Mouse (Mus musculus) G1E (cell line): ENCODE measurements at regions not wholly inside any gene's neighbourhood (a gene's known extent, or its start where the extent isn't known, plus 50 kb on each side); places are given as distances from the start of the nearest gene placed in this dataset.

Experiments
- ATAC-seq: 2 replicates; pipeline ENCODE4 v1.8.0; 2016; ENCODE audit warnings: mild to moderate bottlenecking; ENCODE audit not compliant: insufficient number of reproducible peaks, poor library complexity, low FRiP score, severe bottlenecking; ENCODE audit errors: extremely low read depth
- DNase-seq: peaks from one replicate; pipeline ENCODE4 v3.0.0; 2012; ENCODE audit warnings: low spot score
- H3K27me3 ChIP-seq: 2 replicates; pipeline ENCODE4 v1.6.1; 2012; ENCODE audit warnings: mild to moderate bottlenecking, low read length, inconsistent platforms; ENCODE audit not compliant: insufficient read depth
- H3K36me3 ChIP-seq: replicated peaks from 2 replicates; pipeline ENCODE3; 2012; ENCODE audit warnings: mild to moderate bottlenecking, inconsistent platforms
- H3K4me1 ChIP-seq: 2 replicates; pipeline ENCODE4 v1.6.1; 2012; ENCODE audit warnings: low read depth, low read length, inconsistent platforms, mixed read lengths; ENCODE audit not compliant: insufficient read depth
- H3K4me3 ChIP-seq: 2 replicates; pipeline ENCODE4 v1.5.1; 2012; ENCODE audit warnings: low read depth, mild to moderate bottlenecking, inconsistent platforms, low read length, moderate library complexity, mixed read lengths
- H3K9me3 ChIP-seq: replicated peaks from 2 replicates; pipeline ENCODE4 v1.6.1; 2012; ENCODE audit warnings: inconsistent platforms
- CTCF ChIP-seq: IDR thresholded peaks from 2 replicates; pipeline ENCODE4 v1.5.1; 2012; ENCODE audit warnings: low read depth, low read length, inconsistent platforms, mixed read lengths
- GATA1 ChIP-seq: IDR thresholded peaks from 2 replicates; pipeline ENCODE4 v1.6.1; 2012; ENCODE audit warnings: borderline replicate concordance, low read length, inconsistent platforms, mixed read lengths
- GATA2 ChIP-seq: IDR thresholded peaks from 2 replicates; pipeline ENCODE4 v1.6.1; 2012; ENCODE audit warnings: low read depth, low read length, inconsistent platforms, borderline replicate concordance
- POLR2AphosphoS5 ChIP-seq: IDR thresholded peaks from 2 replicates; pipeline ENCODE4 v1.6.1; 2012; ENCODE audit warnings: low read depth, low read length, inconsistent platforms; ENCODE audit not compliant: insufficient replicate concordance
- TAL1 ChIP-seq: conservative IDR thresholded peaks from 2 replicates; pipeline ENCODE4 v1.6.1; 2012; ENCODE audit warnings: low read depth, low read length, inconsistent platforms, mixed read lengths

DNA sequence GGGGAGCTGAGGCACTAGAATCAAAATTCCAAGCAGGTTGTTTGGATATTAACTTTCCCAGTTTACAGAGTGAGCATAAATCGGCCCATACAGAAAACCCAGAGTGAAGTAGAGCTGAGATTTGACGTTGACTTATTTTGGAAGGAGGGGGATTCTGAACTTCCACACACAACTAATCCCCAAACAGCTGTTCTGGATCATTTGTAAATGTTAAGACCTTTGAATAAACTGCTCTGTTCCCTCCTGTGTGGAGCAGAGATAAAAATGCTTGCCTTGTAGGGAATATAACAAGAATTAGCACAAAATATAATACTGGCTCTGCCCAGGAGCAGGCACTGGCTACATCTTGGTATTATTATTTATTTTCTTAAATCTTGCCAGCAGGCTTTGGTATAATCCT, 2057.0 kb downstream of the 4930444P10Rik start:
- Histone ChIP-seq H3K4me1 (no peaks in the 10 kb centered on the region), H3K9me3 (no peaks in the 10 kb centered on the region), H3K27me3 (no peaks in the 10 kb centered on the region; the same call in 1 of the 2 replicates), H3K36me3 (no peaks in the 10 kb centered on the region), H3K4me3 (no peak overlapping the region)
- DNase-seq (no peak), ATAC-seq (no peak)
- TF ChIP-seq POLR2AphosphoS5 (no peak), GATA1 (no peak), TAL1 (no peak), CTCF (no peak), GATA2 (no peak)

DNA sequence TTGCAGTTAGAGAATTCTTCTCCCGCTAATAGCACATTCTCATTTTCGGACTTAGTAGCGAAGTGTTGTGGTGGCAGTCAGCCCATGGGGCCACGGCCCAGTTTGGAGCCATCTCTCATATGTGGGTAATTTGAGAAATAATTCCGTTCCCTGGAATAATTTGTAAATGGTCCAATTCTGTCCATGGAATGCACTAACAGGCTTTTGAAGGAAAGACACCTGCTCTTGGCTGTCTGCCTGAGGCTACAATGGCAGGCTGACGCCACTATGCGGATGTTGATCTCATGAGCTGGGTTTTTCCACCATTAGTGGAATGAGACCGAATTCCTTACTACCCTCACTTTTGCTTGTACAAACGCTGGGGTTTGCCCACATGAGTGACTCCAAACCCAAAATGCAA, 2081.6 kb downstream of the 4930444P10Rik start:
- TF ChIP-seq POLR2AphosphoS5: no peak
- no peak for TF ChIP-seq GATA1
- TF ChIP-seq TAL1: no peak
- no peak for TF ChIP-seq GATA2
- no peak for TF ChIP-seq CTCF
- H3K9me3 ChIP-seq: no peaks in the 10 kb centered on the region
- no peak for DNase-seq
- H3K4me1 ChIP-seq: no peaks in the 10 kb centered on the region
- no peaks in the 10 kb centered on the region for H3K27me3 ChIP-seq
- ATAC-seq: no peak
- no peak overlapping the region for H3K4me3 ChIP-seq
- H3K36me3 ChIP-seq: no peaks in the 10 kb centered on the region

DNA sequence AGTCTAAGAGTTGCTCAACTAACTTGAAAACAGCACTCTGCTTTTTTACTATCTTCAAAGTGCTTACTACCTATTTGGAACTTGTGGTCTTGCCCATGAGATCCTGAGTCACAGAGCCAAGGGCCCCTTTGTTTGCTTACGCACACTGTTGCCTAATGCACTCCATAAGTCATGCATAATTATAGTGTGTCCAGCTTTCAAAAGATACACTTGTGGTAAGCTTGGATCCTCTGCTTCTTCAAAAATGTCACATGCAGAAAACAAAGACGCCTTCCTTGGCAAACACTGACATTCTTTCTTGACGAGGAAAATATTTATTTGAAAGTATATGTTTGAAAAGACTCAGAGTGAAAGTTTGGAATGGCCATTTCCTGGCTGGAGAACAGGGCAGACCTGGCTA, 2082.3 kb downstream of the 4930444P10Rik start:
- no peak for ATAC-seq
- Histone ChIP-seq H3K4me1 (no peaks in the 10 kb centered on the region), H3K36me3 (no peaks in the 10 kb centered on the region), H3K9me3 (no peaks in the 10 kb centered on the region), H3K27me3 (no peaks in the 10 kb centered on the region), H3K4me3 (no peak overlapping the region)
- TF ChIP-seq POLR2AphosphoS5 (no peak), TAL1 (no peak), CTCF (no peak), GATA1 (no peak), GATA2 (no peak)
- DNase-seq: no peak

DNA sequence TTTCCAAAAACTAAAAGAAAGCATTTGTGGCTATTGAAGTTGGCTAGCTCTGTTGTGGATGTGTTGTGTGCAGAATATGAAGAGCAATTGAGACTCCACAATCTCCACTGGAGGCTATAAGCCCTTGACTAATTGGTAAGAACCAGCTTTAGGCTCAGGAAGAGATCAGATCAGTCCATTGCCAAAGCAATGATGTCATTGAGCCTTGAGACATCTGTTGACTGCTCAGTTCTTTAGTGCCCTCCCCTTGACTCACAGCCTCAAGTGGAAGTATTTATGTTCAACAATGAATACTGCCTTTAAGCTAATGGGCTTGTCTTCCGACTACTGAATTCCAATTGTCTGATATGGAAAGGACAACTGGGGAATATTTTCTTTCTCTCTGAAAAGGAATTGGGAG, 2090.6 kb downstream of the 4930444P10Rik start:
- Histone ChIP-seq H3K4me1 (no peaks in the 10 kb centered on the region), H3K4me3 (no peak overlapping the region), H3K9me3 (no peaks in the 10 kb centered on the region), H3K27me3 (no peaks in the 10 kb centered on the region), H3K36me3 (no peaks in the 10 kb centered on the region)
- ATAC-seq (no peak), DNase-seq (no peak)
- TF ChIP-seq TAL1 (no peak), GATA2 (no peak), GATA1 (no peak), CTCF (no peak), POLR2AphosphoS5 (no peak)

DNA sequence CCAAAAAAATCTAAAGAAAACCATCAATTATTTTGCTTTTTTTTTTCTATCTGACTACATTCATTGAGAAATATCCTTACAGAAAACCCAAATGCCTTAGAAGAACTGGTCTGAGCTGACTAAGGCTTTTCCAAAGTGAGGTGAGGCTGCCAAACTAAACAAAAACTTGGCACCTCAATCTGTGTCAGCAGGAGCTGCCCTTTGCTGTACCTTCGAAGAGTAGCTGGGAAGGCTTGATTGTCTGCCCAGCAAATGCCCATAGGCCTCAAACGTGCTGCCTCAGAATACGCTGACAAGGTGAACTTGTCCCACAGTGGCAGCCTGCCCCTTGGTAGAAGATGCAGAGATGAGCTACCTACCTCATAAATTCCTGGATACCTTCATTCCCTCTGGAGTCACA, 2091.7 kb downstream of the 4930444P10Rik start:
- no peak for DNase-seq
- ATAC-seq: no peak
- Histone ChIP-seq H3K4me3 (no peak overlapping the region), H3K36me3 (no peaks in the 10 kb centered on the region), H3K9me3 (no peaks in the 10 kb centered on the region), H3K4me1 (no peaks in the 10 kb centered on the region), H3K27me3 (no peaks in the 10 kb centered on the region)
- no peak for TF ChIP-seq GATA1
- no peak for TF ChIP-seq CTCF
- TF ChIP-seq TAL1: no peak
- no peak for TF ChIP-seq GATA2
- TF ChIP-seq POLR2AphosphoS5: no peak

DNA sequence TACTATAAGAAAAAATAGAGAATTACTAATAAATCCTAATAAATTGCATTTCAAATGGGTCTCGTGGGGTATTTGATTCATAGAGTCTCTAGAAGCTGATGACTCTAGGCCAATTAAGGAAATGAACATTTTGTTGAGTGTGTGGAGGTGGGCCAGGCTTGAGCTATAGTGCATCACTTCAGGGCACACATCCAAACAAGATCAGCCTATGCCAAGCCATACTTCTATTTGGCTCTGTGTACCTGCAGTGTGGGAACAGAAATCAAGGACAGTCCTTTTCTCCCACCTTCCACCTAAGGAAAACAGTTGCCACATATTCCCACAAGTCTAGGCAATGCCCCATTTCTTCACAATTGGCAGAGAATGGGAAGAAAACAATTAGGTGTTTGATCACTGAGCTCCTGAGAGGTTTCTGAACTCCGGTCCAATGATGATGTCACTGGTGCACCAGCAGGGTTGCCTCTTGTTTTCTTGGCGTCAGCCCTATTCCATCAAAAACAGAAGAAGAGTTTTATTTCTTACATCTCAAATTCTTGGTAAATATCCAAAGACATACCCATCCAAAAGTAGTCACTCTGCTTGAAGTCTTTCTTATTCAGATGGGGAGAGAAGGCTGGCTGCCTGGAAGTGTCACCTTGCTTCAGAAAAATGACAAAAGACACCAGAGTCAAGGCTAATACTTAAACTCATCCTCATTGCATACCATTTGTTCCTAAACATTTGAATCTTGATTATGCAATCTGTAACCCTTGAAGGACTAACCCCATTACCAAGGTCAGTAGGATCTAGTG, 2092.3 kb downstream of the 4930444P10Rik start:
- no peak overlapping the region for H3K4me3 ChIP-seq
- no peak for TF ChIP-seq TAL1
- TF ChIP-seq GATA2: no peak
- TF ChIP-seq GATA1: no peak
- TF ChIP-seq POLR2AphosphoS5: no peak
- TF ChIP-seq CTCF: no peak
- H3K4me1 ChIP-seq: no peaks in the 10 kb centered on the region
- no peaks in the 10 kb centered on the region for H3K36me3 ChIP-seq
- no peak for DNase-seq
- no peaks in the 10 kb centered on the region for H3K27me3 ChIP-seq
- no peaks in the 10 kb centered on the region for H3K9me3 ChIP-seq
- no peak for ATAC-seq
